Mouse (Mus musculus): ENCODE results near the gene Gm39115. TPM values are rescaled to one million over a fixed set of nuclear protein-coding genes. Genes with fewer than 3 reads are reported as not detected.

Gene Gm39115
- total and polyA plus RNA-seq, 2 experiments = not detected

- no peak overlapping the region for H3K9ac ChIP-seq (ENCODE audit: low read depth, low read length)
- 51% methylated on average over 5 of the region's 5 CpGs for WGBS
- H3K27ac ChIP-seq (replicated peaks; ENCODE audit: insufficient read depth, low read depth, low read length) = no peak overlapping the region
- no peak for DNase-seq (ENCODE audit: extremely low read depth, low read depth, low spot score)
- H3K4me1 ChIP-seq (ENCODE audit: control insufficient read depth, insufficient read depth, low read length) = 0 out of 2 replicates have a peak, but pooled peaks cover 4% of the 10 kb centered on the region
- H3K27me3 ChIP-seq (ENCODE audit: control insufficient read depth, insufficient read depth, low read length) = no peaks in the 10 kb centered on the region
- TF ChIP-seq POLR2A (IDR thresholded peaks at IDR 0.05; ENCODE audit: extremely low read depth, insufficient read depth, low read length) (no peak), CTCF (IDR thresholded peaks at IDR 0.05; ENCODE audit: low read depth, low read length) (no peak)
- no peaks in the 10 kb centered on the region for H3K36me3 ChIP-seq (ENCODE audit: control insufficient read depth, insufficient read depth, low read length)
- H3K4me3 ChIP-seq (ENCODE audit: insufficient read depth, low read depth, low read length) = no peak overlapping the region
- H3K79me2 ChIP-seq (ENCODE audit: control insufficient read depth, insufficient read depth, low read length) = no peaks in the 10 kb centered on the region
Measured at GRCm38 (mm10) chr7:142088886-142089285, 46.9 kb downstream of the Gm39115 start.

DNA sequence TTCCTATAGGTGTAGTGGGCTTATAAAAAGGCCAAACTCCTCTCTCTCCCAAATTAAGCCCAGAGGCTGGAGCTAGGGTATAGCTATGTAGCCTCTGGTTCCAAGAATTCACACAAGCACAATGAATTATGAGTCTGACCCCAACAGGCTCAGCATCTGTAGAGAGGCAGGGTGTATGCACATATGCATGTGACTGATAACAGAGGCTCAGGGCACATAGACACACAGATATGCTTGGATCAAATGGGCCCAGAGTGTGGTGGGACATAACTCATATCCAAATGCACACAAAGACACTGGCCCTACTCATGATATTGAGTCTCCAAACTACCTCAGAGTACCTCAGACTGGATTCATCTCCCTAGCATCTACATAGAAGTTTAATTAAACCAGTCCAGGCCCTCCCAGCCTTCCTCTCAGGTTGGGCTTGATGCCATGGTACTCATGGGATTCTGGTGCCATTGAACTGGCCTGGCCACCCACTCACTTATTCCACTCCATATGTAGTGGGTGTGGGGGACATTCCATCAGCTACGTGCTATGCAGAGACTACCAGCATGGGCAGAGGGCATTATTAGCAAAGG, 48.7 kb downstream of the Gm39115 start:
- Histone ChIP-seq H3K36me3 (ENCODE audit: control insufficient read depth, insufficient read depth, low read length) (no peaks in the 10 kb centered on the region), H3K4me3 (ENCODE audit: insufficient read depth, low read depth, low read length) (no peak overlapping the region), H3K9ac (ENCODE audit: low read depth, low read length) (no peak overlapping the region), H3K27me3 (ENCODE audit: control insufficient read depth, insufficient read depth, low read length) (peaks cover 7% of the 10 kb centered on the region), H3K4me1 (ENCODE audit: control insufficient read depth, insufficient read depth, low read length) (0 out of 2 replicates have a peak, but pooled peaks cover 4% of the 10 kb centered on the region), H3K27ac (replicated peaks; ENCODE audit: insufficient read depth, low read depth, low read length) (no peak overlapping the region), H3K79me2 (ENCODE audit: control insufficient read depth, insufficient read depth, low read length) (no peaks in the 10 kb centered on the region)
- 94% methylated on average over 1 of the region's 1 CpGs for whole genome bisulfite sequencing
- no peak for DNase-seq (ENCODE audit: extremely low read depth, low read depth, low spot score)
- TF ChIP-seq POLR2A (IDR thresholded peaks at IDR 0.05; ENCODE audit: extremely low read depth, insufficient read depth, low read length) = no peak

- DNase-seq (ENCODE audit: extremely low read depth, low read depth, low spot score) = peak; percentile 29
- Histone ChIP-seq H3K9ac (ENCODE audit: low read depth, low read length) (no peak overlapping the region), H3K36me3 (ENCODE audit: control insufficient read depth, insufficient read depth, low read length) (no peaks in the 10 kb centered on the region), H3K4me1 (ENCODE audit: control insufficient read depth, insufficient read depth, low read length) (peaks cover 6% of the 10 kb centered on the region; the same call in 1 of the 2 replicates), H3K27me3 (ENCODE audit: control insufficient read depth, insufficient read depth, low read length) (peaks cover 7% of the 10 kb centered on the region), H3K4me3 (ENCODE audit: insufficient read depth, low read depth, low read length) (no peak overlapping the region), H3K79me2 (ENCODE audit: control insufficient read depth, insufficient read depth, low read length) (no peaks in the 10 kb centered on the region), H3K27ac (replicated peaks; ENCODE audit: insufficient read depth, low read depth, low read length) (no peak overlapping the region)
- TF ChIP-seq POLR2A (IDR thresholded peaks at IDR 0.05; ENCODE audit: extremely low read depth, insufficient read depth, low read length) = no peak
- TF ChIP-seq CTCF (IDR thresholded peaks at IDR 0.05; ENCODE audit: low read depth, low read length) = no peak
- WGBS = 68% methylated on average over 4 of the region's 4 CpGs
Measured at GRCm38 (mm10) chr7:142086159-142086905, 49.5 kb downstream of the Gm39115 start.

Other genes starting within 250 kb of the Gm39115 start
- 25.9 and 32.3 TPM in 2 replicates for gene Tollip, start 217.5 kb downstream of the Gm39115 start, total RNA-seq (2014; rRNA removed)
- 48.2 and 51.6 TPM in 2 replicates for gene Tollip, start 217.5 kb downstream of the Gm39115 start, polyA plus RNA-seq (2012; rRNA removed)
- gene Brsk2, start 186.3 kb downstream of the Gm39115 start, total RNA-seq (2014; rRNA removed) = 0.07 and 0.09 TPM in 2 replicates
- not detected in 2 replicates for gene Brsk2, start 186.3 kb downstream of the Gm39115 start, polyA plus RNA-seq (2012; rRNA removed)
- 26.2 and 27.6 TPM in 2 replicates for gene Mob2, start 75.0 kb downstream of the Gm39115 start, total RNA-seq (2014; rRNA removed)
- 24.0 and 26.4 TPM in 2 replicates for gene Mob2, start 75.0 kb downstream of the Gm39115 start, polyA plus RNA-seq (2012; rRNA removed)
- under 0.01 and 0.07 TPM in 2 replicates for gene Dusp8, start 40.2 kb downstream of the Gm39115 start, total RNA-seq (2014; rRNA removed)
- gene Dusp8, start 40.2 kb downstream of the Gm39115 start, polyA plus RNA-seq (2012; rRNA removed) = 0.16 and 0.48 TPM in 2 replicates
- gene Gm45618, start 15.3 kb downstream of the Gm39115 start, total RNA-seq (2014; rRNA removed) = not detected in 2 replicates
- not detected in 2 replicates for gene Gm45618, start 15.3 kb downstream of the Gm39115 start, polyA plus RNA-seq (2012; rRNA removed)
- not detected in 2 replicates for gene Gm45337, start 8.6 kb upstream of the Gm39115 start, total RNA-seq (2014; rRNA removed)
- not detected in 2 replicates for gene Gm45337, start 8.6 kb upstream of the Gm39115 start, polyA plus RNA-seq (2012; rRNA removed)
- not detected in 2 replicates for gene Gm29735, start 21.1 kb upstream of the Gm39115 start, total RNA-seq (2014; rRNA removed)
- not detected in 2 replicates for gene Gm29735, start 21.1 kb upstream of the Gm39115 start, polyA plus RNA-seq (2012; rRNA removed)
- not detected in 2 replicates for gene Gm4553, start 29.7 kb upstream of the Gm39115 start, total RNA-seq (2014; rRNA removed)
- gene Gm4553, start 29.7 kb upstream of the Gm39115 start, polyA plus RNA-seq (2012; rRNA removed) = not detected in 2 replicates
- gene Krtap5-2, start 40.0 kb upstream of the Gm39115 start, total RNA-seq (2014; rRNA removed) = not detected in 2 replicates
- not detected in 2 replicates for gene Krtap5-2, start 40.0 kb upstream of the Gm39115 start, polyA plus RNA-seq (2012; rRNA removed)
- gene Gm10153, start 54.4 kb upstream of the Gm39115 start, total RNA-seq (2014; rRNA removed) = not detected in 2 replicates
- not detected in 2 replicates for gene Gm10153, start 54.4 kb upstream of the Gm39115 start, polyA plus RNA-seq (2012; rRNA removed)
- gene Krtap5-3, start 65.3 kb upstream of the Gm39115 start, total RNA-seq (2014; rRNA removed) = not detected in 2 replicates
- not detected in 2 replicates for gene Krtap5-3, start 65.3 kb upstream of the Gm39115 start, polyA plus RNA-seq (2012; rRNA removed)
- gene Gm7579, start 75.8 kb upstream of the Gm39115 start, total RNA-seq (2014; rRNA removed) = not detected in 2 replicates
- not detected in 2 replicates for gene Gm7579, start 75.8 kb upstream of the Gm39115 start, polyA plus RNA-seq (2012; rRNA removed)
- gene Krtap5-5, start 93.9 kb upstream of the Gm39115 start, total RNA-seq (2014; rRNA removed) = not detected in 2 replicates
- not detected in 2 replicates for gene Krtap5-5, start 93.9 kb upstream of the Gm39115 start, polyA plus RNA-seq (2012; rRNA removed)
- not detected in 2 replicates for gene Gm40460, start 105.0 kb upstream of the Gm39115 start, total RNA-seq (2014; rRNA removed)
- gene Gm40460, start 105.0 kb upstream of the Gm39115 start, polyA plus RNA-seq (2012; rRNA removed) = not detected in 2 replicates
- not detected in 2 replicates for gene Gm2431, start 122.3 kb upstream of the Gm39115 start, total RNA-seq (2014; rRNA removed)
- gene Gm2431, start 122.3 kb upstream of the Gm39115 start, polyA plus RNA-seq (2012; rRNA removed) = not detected in 2 replicates
- not detected in 2 replicates for gene Gm4559, start 138.3 kb upstream of the Gm39115 start, total RNA-seq (2014; rRNA removed)
- gene Gm4559, start 138.3 kb upstream of the Gm39115 start, polyA plus RNA-seq (2012; rRNA removed) = not detected in 2 replicates
- gene Krtap5-1, start 161.1 kb upstream of the Gm39115 start, total RNA-seq (2014; rRNA removed) = not detected in 2 replicates
- not detected in 2 replicates for gene Krtap5-1, start 161.1 kb upstream of the Gm39115 start, polyA plus RNA-seq (2012; rRNA removed)
- gene Krtap5-4, start 167.5 kb upstream of the Gm39115 start, total RNA-seq (2014; rRNA removed) = not detected in 2 replicates
- gene Krtap5-4, start 167.5 kb upstream of the Gm39115 start, polyA plus RNA-seq (2012; rRNA removed) = not detected in 2 replicates
- gene Ifitm10, start 237.7 kb upstream of the Gm39115 start, total RNA-seq (2014; rRNA removed) = 0.54 and 0.65 TPM in 2 replicates
- gene Ifitm10, start 237.7 kb upstream of the Gm39115 start, polyA plus RNA-seq (2012; rRNA removed) = 0.71 and 1.00 TPM in 2 replicates
- 126 and 130 TPM in 2 replicates for gene Gm49369, start 246.6 kb upstream of the Gm39115 start, total RNA-seq (2014; rRNA removed)
- 0.38 TPM in 1 of 2 replicates, not detected in the other for gene Gm49369, start 246.6 kb upstream of the Gm39115 start, polyA plus RNA-seq (2012; rRNA removed)

All from liver, adult 2 months (tissue).